Mouse (Mus musculus) cortical plate, adult 2 months (tissue): ENCODE results near the gene Sema6d.

Source experiments
- CTCF ChIP-seq: fragments of 200-500 bp; IDR thresholded peaks from 2 replicates; pipeline ENCODE4 v1.5.1; 2011; ENCODE audit warnings: mild to moderate bottlenecking, control low read depth, low read length; ENCODE audit not compliant: insufficient read depth; ENCODE audit errors: extremely low read depth
- POLR2A ChIP-seq: fragments of 200-500 bp; IDR thresholded peaks from 2 replicates; pipeline ENCODE4 v1.6.1; 2011; ENCODE audit warnings: mild to moderate bottlenecking, low read length, control low read depth; ENCODE audit not compliant: insufficient read depth; ENCODE audit errors: extremely low read depth

DNA sequence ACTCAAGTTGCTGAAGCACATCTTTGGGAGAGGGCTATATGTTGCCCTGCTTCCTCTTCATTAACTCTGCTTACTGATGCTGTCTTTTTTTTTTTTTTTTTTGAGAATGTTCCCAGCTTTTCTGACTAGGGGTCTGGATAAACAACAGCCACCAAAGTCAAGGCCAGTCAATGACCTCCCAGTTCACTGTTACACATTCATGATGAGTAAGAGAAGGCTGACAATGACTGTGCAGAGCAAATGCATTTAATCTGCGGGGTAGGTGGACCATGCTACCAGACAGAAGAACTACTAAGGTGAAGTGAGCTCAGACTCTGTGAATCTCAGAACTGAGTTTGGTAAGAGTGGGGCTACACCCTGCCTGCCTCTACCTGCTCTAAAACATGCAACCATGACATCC, 396.0 kb downstream of the Sema6d start:
- TF ChIP-seq CTCF (no peak), POLR2A (no peak)
